Mouse (Mus musculus) thymus, adult 2 months (tissue): ENCODE measurements around the gene Slc2a4. TPM values are rescaled to one million over a fixed set of nuclear protein-coding genes. Genes with fewer than 3 reads are reported as not detected.

Source experiments
- DNase-seq: peaks from one replicate; pipeline ENCODE4 v3.0.0; 2021
- H3K27ac ChIP-seq: fragments of 200-500 bp; 2 replicates; pipeline ENCODE4 v1.5.1; 2012; ENCODE audit warnings: low read length, control low read depth; ENCODE audit not compliant: control insufficient read depth, insufficient read depth
- H3K27me3 ChIP-seq: fragments of 200-500 bp; 2 replicates; pipeline ENCODE4 v1.6.1; 2012; ENCODE audit warnings: mild to moderate bottlenecking, low read length, moderate library complexity, mixed read lengths; ENCODE audit not compliant: control insufficient read depth, insufficient read depth
- H3K36me3 ChIP-seq: fragments of 200-500 bp; 2 replicates; pipeline ENCODE4 v1.6.1; 2012; ENCODE audit warnings: mild to moderate bottlenecking, low read length, moderate library complexity; ENCODE audit not compliant: control insufficient read depth, insufficient read depth
- H3K4me1 ChIP-seq: fragments of 200-500 bp; replicated peaks from 2 replicates; pipeline ENCODE4 v1.6.1; 2012; ENCODE audit warnings: low read length; ENCODE audit not compliant: control insufficient read depth, insufficient read depth
- H3K4me3 ChIP-seq: fragments of 200-500 bp; 2 replicates; pipeline ENCODE4 v1.5.1; 2012; ENCODE audit warnings: mild to moderate bottlenecking, low read length, control low read depth, moderate library complexity; ENCODE audit not compliant: control insufficient read depth, insufficient read depth
- CTCF ChIP-seq: fragments of 200-500 bp; IDR thresholded peaks from 2 replicates; pipeline ENCODE4 v1.5.1; 2012; ENCODE audit warnings: mild to moderate bottlenecking, control low read depth, low read length, moderate library complexity, borderline replicate concordance; ENCODE audit not compliant: control insufficient read depth, poor library complexity, insufficient read depth; ENCODE audit errors: extremely low read depth
- POLR2A ChIP-seq: fragments of 200-500 bp; IDR thresholded peaks from 2 replicates; pipeline ENCODE4 v1.6.1; 2012; ENCODE audit warnings: mild to moderate bottlenecking, low read length, control low read depth, moderate library complexity; ENCODE audit not compliant: control insufficient read depth, poor library complexity, insufficient read depth; ENCODE audit errors: extremely low read depth
- WGBS: fragments of 180-500 bp; shearing (Covaris S2); methylation state at CpG from one replicate; pipeline ENCODE4 v1.1.7; 2018; 5-methylcytosine and 5-hydroxymethylcytosine counted together
- polyA plus RNA-seq: library from polyadenylated mRNA; depleted of rRNA; stranded (reverse); fragments of >200 nt; gene quantifications from 2 replicates; pipeline ENCODE4 v1.2.3, GENCODE M21; 2012

Gene Slc2a4
- polyA plus RNA-seq, 1 experiment: 58.9 TPM

DNA sequence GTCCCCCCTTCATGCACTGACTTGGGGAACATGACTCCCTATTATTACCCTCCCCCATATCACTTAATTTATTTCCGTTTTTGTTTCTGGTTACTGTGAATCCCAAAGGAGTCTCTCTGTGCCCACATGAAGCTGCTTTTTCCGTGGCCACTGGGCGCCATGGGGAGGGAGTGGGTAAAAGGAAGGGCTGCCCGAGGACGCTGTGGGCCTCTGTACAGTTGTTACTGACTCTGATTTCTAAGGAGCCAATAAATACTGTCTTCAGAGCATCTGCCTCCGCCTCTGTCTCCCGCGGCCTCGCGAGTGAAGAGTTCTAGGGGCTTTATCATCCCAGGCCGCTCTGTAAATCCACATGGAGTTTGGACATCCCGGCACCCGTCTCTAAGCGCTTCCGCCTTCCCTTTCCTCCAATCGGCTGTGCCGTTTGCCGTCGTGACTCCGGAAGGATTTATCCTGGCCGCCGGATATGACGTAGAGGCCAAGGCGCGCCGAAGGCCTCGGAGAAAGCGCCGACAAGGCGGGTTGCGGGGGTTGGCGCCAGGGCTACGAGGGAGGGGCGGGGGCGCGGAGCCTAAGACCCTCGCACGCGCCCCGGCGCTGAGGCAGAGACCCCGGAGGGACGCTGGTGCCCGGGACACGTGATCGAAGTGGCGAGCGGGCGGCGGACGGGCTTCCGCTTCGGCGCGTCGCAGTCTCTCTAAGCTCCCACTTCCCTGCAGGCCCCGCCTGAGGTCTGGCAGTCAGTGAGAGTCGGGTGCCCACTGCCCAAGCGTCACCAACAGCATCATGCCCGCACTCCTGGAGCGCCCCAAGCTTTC, 34.2 kb downstream of the Slc2a4 start, which contains the start of gene Gps2:
Gps2 (plus strand) TSS at position 335 of the 818 bp plus-strand sequence.
- TF ChIP-seq CTCF (no peak), POLR2A (peak; percentile 59)

GRCm38 (mm10) chr11:69912716-69913530, 35.1 kb downstream of the Slc2a4 start:
- Histone ChIP-seq H3K4me3 (peak overlapping the region; percentile 87; the same call in 1 of the 2 replicates), H3K4me1 (peaks cover 22% of the 10 kb centered on the region), H3K36me3 (peaks cover 35% of the 10 kb centered on the region), H3K27ac (no peak overlapping the region), H3K27me3 (no peaks in the 10 kb centered on the region)
- DNase-seq: no peak
- TF ChIP-seq POLR2A (no peak), CTCF (no peak)
- 88% methylated on average over 15 of the region's 15 CpGs for WGBS

More for the DNA sequence above, 34.2 kb downstream of the Slc2a4 start, which contains the start of gene Gps2:
- Histone ChIP-seq H3K4me3 (peak within 1 kb of the TSS; percentile 87), H3K36me3 (peaks cover 35% of the 10 kb centered on the region), H3K4me1 (peaks cover 22% of the 10 kb centered on the region), H3K27me3 (no peaks in the 10 kb centered on the region), H3K27ac (no peak within 1 kb of the TSS)
- under 1% methylated on average over 61 of the region's 61 CpGs for WGBS
- DNase-seq: peak; percentile 89

GRCm38 (mm10) chr11:69911701-69912100, 36.3 kb downstream of the Slc2a4 start:
- no peak for TF ChIP-seq POLR2A
- no peak for TF ChIP-seq CTCF
- no peak overlapping the region for H3K27ac ChIP-seq
- H3K27me3 ChIP-seq: no peaks in the 10 kb centered on the region
- H3K4me3 ChIP-seq: no peak overlapping the region
- H3K36me3 ChIP-seq: peaks cover 35% of the 10 kb centered on the region
- DNase-seq: no peak
- peaks cover 22% of the 10 kb centered on the region for H3K4me1 ChIP-seq
- WGBS: 96% methylated on average over 6 of the region's 6 CpGs

DNA sequence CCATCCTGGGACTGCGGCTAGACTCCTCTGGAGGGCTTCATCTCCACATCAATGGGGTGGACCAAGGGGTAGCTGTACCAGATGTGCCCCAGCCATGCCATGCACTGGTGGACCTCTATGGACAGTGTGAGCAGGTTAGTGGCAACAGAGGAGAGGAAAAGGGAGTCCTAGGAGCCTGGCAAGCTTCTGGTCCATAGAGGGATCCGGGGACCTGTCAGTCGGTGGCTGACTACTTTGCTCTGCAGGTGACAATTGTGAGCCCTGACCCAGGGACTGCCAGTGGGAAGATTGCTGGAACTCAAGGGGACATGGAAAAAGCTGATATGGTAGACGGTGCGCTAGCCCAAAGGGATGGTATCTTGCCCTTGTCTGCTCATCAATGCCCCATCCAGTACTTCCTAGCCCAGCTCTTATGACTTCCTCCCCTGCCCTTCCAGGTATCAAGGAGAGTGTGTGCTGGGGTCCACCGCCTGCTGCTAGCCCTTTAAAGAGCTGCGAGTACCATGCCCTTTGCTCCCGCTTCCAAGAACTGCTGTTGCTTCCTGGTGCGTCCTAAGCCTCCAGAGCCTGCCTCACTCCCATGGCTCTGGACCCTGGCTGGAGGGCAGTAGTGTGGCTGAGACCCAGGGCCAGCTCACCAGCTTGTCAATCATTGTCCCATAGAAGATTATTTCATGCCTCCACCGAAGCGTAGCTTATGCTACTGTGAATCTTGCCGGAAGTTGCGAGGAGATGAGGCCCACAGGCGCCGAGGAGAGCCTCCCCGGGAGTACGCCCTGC, 37.0 kb downstream of the Slc2a4 start:
- Histone ChIP-seq H3K27ac (no peak overlapping the region), H3K4me3 (no peak overlapping the region), H3K4me1 (peaks cover 22% of the 10 kb centered on the region), H3K36me3 (peaks cover 33% of the 10 kb centered on the region), H3K27me3 (no peaks in the 10 kb centered on the region)
- 97% methylated on average over 17 of the region's 17 CpGs for WGBS
- no peak for TF ChIP-seq CTCF
- no peak for TF ChIP-seq POLR2A
- DNase-seq: no peak

DNA sequence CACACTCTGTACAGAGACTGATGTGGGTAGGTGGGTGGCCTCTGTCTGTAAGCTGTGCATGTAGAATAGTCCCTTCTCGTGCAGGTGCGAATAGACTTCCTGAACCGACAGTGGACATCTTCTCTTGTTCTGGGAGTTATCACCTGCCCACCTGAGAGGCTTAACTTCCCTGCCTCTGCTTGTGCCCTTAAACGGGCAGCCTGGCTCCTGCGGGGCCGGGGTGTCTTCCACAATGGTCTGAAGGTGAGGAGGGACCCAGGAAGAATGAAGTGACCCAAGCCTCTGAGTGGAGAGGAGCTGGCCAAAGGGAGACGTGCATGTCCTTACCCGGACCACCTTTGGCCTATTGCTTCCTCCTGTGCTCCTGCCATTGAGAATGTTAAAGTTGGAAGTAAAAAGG, 37.8 kb downstream of the Slc2a4 start:
- DNase-seq: no peak
- Histone ChIP-seq H3K4me1 (peaks cover 16% of the 10 kb centered on the region), H3K36me3 (peaks cover 31% of the 10 kb centered on the region), H3K4me3 (no peak overlapping the region), H3K27me3 (no peaks in the 10 kb centered on the region), H3K27ac (no peak overlapping the region)
- TF ChIP-seq POLR2A (no peak), CTCF (no peak)
- WGBS: 96% methylated on average over 8 of the region's 8 CpGs

DNA sequence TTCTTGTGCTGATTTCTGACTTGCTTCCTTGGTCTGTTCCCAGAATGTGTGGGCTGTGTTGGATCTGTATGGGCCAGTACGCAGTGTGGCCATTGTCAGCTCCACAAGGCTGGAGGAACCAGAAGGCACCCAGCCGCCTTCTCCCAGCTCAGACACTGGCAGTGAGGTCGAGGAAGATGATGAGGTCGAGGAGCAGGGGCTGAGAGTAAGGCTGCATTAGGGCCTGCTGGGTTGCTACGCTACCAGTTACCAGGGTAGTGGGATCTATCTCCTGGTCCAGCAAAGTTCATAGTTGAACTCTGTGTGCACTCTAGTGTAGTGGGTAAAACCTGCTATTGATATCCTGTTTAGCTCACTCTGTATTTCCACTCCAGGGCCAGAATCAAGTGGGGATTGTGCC, 38.8 kb downstream of the Slc2a4 start:
- Histone ChIP-seq H3K36me3 (peaks cover 36% of the 10 kb centered on the region), H3K4me3 (no peak overlapping the region), H3K27me3 (no peaks in the 10 kb centered on the region), H3K27ac (no peak overlapping the region), H3K4me1 (peaks cover 7% of the 10 kb centered on the region)
- TF ChIP-seq POLR2A: no peak
- TF ChIP-seq CTCF: no peak
- WGBS: 97% methylated on average over 5 of the region's 5 CpGs
- DNase-seq: no peak
